Mouse (Mus musculus) right cerebral cortex, postnatal 10 days (tissue): ENCODE results near the gene Gsc2.

Source experiments
- DNase-seq, 2 experiments: peaks; one replicate each; pipeline ENCODE4 v3.0.0; 2021; ENCODE audit warnings: low spot score in 2 of 2

The Gsc2 gene

DNA sequence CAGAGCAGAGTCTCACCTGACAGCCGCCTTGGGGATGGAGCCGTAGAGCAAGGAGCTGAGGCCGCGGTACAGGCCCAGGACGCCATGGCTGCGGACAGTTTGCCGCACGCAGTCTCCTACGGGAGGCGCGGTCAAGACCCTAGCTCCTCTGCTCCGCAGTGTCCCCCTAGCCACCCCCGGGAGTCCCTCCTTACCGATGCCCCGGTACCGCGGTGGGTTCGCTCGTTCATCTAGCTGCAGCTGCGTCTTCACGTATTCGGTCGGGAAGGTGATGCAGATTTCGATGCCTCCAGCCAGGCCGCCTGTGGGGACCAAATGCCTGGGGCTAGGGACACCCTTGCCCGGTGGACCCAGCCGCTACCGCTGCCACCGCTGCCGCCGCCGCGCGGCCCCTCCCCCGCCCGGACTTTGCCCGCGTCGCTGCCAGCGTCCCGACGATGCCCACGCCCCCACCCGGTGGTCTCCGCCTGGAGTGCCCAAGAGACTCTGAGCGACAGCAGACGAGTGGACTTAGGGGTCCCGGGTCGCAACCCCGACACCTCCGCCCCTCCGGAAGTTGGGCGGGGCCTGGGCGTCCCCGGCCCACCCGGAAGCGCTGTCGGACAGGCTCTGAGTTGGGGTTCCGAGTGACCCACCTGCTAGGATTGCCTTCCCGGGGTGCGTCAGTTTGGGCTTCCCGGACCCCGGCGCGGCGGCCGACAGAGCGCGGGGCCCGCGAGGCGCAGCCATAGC is 12.7 kb upstream of the Gsc2 start:
- DNase-seq: peak; percentile 62 to 65

DNA sequence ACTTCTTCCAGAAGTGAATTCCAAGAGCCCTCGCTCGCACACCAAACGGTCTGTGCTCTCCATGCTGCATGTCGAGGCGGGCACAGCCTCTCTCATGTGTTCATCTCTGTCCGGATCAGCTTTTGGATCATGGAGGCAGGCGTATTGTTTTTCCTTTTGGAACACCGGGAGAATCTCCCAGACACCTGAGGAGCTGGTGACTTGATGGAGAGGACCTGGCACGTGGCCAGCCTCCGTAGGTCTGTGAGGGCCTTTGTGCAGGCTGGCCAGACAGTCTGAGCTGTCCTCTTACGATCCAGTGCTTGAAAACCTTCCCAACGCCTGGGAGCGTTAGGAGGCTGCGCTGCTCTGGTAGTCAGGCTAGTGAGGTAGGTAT is 7.3 kb upstream of the Gsc2 start:
- peak; percentile 60 to 75 for DNase-seq

DNA sequence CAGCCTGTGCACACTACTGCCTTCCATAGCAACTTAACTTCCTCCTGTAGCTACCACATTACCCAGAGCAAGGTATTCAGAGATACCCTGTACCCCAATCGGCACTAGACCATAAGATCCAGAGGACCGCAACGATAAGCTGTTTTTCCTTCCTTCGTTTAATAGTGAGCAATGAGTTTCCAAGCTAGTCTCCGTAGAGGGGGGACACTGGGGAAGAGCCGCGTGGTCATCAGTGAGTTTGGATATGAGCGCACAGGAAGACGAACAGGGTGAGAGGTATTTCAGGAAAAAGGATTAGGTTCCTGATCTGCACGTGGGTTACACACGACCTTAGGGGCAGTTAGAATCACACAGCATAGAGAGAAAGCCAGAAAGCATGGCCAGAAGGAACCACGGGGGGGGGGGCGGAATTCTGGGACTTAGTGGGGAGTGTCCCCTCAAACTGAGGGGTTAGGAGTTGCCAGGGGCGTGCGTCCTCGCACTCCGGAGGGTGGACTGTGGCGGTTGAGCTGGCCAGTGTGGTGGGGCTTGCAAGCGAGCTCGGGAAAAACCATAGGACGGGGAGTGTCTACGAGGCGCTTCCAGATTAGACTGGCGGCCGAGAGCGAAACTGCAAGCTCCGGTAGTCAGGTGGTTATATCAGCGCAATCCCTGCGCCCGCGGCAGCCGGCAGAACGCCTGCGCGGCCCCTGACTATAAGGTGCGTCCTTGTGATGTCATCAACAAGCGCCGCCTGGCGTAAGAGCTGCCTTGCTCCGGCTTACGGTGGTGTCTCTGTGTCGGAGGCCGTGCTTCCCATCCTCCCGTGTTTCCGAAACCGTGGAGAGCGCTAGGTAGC is 6.7 kb upstream of the Gsc2 start:
- DNase-seq: peak; percentile 98 to 99

DNA sequence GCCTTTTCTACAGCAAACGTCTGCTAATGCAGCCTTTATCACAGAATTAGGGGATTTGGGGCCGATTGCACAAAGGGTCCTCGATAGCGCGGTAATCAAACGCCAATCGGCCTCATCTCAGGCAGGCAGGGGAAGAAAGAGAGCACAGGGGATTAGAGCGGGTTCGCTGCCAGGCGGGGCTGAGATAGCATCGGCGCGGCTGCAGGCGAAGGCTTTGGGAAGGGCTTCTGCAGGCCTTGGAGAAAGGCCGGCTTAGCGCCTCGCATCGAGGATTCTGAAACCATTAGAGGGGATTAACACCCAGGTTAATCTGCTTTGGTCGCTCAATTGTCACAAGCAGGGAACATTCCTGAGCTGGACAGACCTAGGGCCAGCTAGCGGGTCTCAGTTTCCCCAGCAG is 5.7 kb upstream of the Gsc2 start:
- no peak for DNase-seq

GRCm38 (mm10) chr16:17911052-17911595 is 3.7 kb downstream of the Gsc2 start, which contains the start of gene Ess2:
Gene Ess2, minus strand, starts transcription at chr16:17911348.
- peak; percentile 95 to 97 for DNase-seq

DNA sequence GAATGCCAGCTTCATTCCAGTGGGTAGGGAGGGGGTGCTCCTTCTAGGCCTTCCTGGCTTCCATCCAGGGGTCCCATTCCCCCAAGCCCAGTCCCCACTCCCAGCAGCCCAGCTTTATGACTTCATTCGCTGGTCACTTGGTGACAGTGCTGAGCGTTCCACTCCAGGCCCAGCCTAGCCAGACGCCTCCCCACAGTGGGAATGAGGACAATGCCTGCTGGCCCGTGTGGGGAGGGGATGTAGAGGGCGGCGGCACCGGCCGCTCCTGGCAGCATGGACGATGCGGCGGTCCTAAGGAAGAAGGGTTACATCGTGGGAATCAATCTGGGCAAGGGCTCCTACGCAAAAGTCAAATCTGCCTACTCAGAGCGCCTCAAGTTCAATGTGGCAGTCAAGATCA is 16.4 kb downstream of the Gsc2 start, which contains the start of the genes Dgcr2 and Tssk2:
TSS of gene Dgcr2 (minus strand) at position 101 of the 400 bp plus-strand sequence.
TSS of gene Tssk2 (plus strand) at position 176 of the 400 bp plus-strand sequence.
- no peak for DNase-seq

DNA sequence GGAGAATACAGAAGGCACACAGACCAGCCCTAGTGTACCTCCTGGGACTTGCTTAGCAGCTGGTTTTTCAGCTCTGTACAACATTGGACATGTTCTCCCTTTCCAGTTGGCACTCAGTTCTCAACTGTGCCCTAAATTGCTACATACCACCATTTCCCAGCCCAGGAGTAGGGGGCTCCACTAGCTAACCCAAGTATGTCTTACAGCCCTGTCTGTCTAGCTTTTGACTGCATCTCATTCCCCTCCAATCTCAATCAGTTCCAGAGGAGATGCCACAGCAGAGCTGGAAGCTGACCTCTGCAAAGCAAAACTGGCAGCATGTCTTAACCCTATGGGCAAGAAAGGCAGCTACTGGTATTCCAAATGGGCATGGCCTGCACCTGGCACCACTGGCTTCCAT is 18.8 kb downstream of the Gsc2 start:
- DNase-seq: no peak

GRCm38 (mm10) chr16:17893923-17894322 is 20.9 kb downstream of the Gsc2 start, which contains the start of gene Tssk1:
Gene Tssk1, plus strand, starts transcription at chr16:17894223.
- no peak for DNase-seq

DNA sequence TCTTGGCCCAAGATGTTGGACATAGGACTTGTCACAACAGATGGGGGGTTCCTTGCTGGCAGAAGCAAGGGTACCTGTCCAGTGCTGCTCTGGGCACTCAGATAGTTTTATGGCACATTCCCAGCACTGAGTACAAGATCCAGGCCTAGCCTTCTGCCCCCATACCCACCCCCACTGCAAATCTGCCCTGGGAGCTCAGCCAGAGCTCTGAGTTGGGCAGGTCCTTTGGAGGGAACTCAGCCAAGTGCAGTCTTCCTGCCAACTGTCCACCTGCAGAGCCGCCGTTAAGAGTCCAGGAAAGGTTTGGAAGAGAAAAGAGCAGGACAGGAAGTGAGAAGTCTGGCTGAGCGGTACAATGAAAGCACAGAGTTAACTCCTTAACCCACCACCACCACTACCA is 22.3 kb downstream of the Gsc2 start:
- no peak for DNase-seq

- peak; percentile 99 to 100 for DNase-seq
These were observed 23.3 kb downstream of the Gsc2 start, which contains the start of gene Gm20518 for GRCm38 (mm10) chr16:17891567-17891959. Gene Gm20518, minus strand, starts transcription at chr16:17891671.

DNA sequence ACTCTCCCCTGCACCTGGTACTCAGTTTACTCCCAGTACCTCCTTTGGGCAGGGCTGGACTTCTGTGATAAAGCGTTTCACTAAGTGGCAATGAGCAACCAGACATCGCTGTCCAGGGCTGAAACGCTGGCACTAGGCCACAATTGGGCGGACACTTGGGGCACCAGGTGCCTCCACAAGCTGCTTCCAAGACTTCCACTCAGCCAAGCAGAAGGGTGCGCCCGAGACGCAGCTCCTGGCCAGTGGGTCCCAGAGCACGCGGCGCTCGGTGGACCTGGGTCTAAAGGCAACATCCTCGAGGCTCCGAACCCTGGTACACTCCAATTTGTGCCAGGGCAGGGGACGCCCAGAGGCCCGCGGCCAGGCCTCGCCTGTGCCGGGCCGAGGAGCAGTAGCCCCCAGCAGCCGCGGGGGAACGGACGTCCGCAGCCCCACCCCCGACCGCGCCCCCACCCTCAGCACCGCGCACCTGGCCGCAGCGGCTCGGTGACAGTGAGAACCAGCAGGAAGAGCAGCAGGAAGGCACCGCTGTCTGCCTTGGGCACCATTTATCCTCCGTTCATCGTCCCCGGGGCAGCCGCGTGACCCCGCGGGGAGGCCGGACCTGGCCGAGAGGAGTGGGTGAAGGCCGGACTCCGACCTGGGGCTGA is 23.8 kb downstream of the Gsc2 start:
- DNase-seq: peak; percentile 78 to 82

- no peak for DNase-seq
These were observed 24.5 kb downstream of the Gsc2 start for GRCm38 (mm10) chr16:17890342-17890727.

GRCm38 (mm10) chr16:17889689-17890341 is 25.0 kb downstream of the Gsc2 start:
- no peak for DNase-seq

DNA sequence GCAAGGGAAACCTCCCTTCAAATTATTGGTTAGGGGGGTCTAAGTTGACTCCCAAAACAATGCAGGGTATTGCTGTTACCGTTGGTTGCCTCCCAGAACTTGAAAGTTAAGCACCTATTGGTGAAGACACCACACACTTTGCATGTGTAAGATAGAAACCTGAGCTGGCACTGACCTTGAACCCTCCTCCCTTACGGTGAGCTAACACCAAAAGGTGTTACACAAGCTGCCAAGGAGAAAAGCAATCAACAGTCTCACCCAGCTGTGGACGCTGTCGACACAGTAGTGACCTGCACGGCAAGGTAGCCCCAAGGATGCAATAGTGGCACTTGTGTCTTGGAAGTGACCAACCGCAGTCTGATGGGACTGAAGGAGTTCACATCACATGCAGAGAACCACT is 30.7 kb downstream of the Gsc2 start:
- DNase-seq: no peak

DNA sequence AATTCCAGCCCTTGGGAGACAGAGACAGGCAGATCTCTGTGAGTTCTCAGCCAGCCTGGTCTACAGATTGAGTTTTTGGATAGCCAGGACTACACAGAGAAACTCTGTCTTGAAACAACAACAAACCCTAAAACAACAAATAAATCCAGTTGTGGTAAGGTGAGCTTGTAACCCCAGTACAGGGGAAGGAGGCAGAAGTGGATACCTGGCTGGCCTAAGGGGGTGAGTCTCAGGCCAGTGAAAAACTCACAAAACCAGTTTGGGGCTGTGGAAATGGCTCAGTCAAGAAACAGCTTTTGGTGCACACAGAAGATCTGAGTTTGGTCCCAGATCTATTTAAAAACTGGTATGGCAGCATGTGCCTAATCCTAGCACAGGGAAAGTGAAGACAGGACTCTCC is 32.7 kb downstream of the Gsc2 start:
- DNase-seq: no peak

GRCm38 (mm10) chr16:17879571-17879970 is 35.3 kb downstream of the Gsc2 start:
- DNase-seq: no peak

DNA sequence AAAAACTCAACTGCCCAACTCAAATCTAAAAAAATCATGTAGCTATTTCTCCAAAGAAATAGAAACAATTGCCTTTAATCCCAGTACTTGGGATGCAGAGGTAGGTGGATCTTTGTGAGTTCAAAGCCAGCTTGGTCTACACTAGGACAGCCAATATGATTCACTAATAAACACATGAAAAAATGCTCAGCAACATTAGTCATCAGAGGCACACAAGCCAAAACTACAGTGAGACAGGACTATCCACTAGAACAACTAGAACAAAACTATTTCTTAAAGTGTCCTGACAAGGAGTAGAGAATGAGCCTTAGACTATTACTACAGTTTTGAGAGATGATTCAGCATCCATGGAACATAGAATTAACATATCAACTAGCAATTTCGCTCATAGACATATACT is 38.8 kb downstream of the Gsc2 start:
- DNase-seq: no peak

DNA sequence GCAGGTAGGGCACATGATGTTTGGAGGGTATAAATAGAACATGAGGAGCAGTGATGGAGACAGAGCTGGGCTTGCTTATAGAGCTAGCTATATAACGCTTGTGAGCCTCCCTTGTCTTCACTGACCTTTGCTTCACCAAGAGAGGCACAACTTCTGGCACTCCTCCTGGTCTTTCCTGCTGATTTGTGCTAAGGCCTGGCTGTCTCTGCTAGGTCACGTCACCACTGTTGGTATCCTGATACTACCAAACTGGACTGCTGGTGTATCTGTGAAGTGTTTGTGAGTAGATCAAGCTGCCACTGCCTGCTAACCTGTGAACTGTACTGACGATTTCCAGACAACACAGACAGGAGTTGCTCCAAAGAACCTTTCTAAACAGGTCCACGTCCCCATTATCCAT is 39.7 kb downstream of the Gsc2 start:
- no peak for DNase-seq

DNA sequence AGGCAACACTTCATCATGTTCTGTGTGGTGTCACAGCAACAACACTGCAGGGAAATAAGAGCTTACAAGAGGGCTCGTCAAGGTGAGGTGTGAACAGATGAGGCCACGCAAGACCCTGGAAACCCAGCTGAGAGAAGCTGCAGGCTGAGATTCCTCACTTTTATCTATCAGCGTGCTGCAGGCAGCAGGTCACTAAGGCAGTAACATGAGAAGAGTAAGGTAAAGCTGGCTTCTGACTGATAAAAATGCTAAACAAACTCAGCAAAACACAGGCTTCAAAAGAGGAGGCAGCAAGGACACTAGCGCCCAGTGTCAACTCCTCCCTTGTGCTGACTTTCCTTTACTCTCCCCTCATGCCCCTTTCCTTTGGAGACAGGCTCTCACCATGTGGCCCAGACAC is 41.9 kb downstream of the Gsc2 start:
- no peak for DNase-seq

DNA sequence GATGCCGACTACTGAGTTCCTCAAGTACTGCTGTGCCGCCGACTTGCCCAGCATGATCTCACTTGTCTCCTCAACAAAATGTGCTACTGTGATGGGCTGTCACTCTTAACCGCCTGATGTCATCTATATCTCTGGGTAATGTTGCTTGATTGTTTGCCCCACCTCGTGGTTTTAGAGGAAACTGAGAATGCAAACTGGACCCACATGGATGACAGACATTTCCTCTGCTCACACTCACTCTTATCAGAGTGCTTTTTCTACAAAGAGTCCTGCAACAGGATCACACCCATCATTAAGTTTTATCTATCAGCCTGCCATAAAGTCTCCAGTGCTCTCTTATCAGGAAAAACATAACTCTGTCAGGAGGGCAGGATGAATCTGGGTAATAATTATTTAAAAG is 43.6 kb downstream of the Gsc2 start:
- no peak for DNase-seq

DNA sequence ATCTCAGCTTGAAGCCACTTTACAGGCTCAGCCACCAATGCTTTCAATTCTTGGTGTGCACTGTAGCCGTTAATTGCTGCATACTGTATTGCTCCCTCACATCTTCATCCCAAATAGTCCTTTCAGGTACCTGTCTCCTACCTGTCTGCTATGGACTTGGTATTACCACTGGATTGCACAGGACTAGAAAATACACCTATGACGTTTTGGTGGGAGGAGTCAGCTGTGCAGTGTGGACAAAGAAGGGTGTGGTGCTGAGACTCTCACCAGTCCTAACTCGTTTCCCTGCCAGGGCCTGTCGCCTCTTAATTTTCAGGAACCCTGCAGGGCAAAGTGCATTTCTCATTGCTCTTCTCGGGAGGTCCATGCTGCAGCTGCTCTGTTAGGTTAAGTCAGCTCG is 49.1 kb downstream of the Gsc2 start:
- DNase-seq: no peak

GRCm38 (mm10) chr16:17865293-17865692 is 49.6 kb downstream of the Gsc2 start:
- no peak for DNase-seq
